Mouse (Mus musculus) mesoderm, embryonic 11.5 days (tissue): ENCODE data around the gene Palld.

ENCODE experiments used
- DNase-seq: peaks from one replicate; pipeline ENCODE4 v3.0.0-alpha.2; 2012; ENCODE audit warnings: low read depth, low spot score

Palld gene

DNA sequence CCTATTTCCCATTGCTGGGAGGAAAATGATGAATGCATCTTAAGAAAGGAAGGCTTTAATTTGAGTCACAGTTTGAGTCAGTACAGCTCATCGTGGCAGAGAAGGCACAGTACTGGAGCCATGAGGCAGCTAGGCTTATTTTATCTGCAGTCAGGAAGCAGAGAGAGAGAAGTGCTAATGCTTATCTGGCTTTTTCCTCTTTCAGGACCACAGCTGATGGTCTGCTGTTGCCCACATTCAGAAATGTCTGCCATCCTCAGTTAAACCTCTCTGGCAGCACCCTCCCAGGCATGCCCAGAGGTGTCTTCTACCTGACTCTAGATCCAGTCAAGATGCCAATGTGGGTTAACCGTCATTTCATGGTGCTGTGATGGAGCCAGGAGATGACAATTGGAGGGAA lies 438.1 kb downstream of the Palld start:
- DNase-seq = no peak

DNA sequence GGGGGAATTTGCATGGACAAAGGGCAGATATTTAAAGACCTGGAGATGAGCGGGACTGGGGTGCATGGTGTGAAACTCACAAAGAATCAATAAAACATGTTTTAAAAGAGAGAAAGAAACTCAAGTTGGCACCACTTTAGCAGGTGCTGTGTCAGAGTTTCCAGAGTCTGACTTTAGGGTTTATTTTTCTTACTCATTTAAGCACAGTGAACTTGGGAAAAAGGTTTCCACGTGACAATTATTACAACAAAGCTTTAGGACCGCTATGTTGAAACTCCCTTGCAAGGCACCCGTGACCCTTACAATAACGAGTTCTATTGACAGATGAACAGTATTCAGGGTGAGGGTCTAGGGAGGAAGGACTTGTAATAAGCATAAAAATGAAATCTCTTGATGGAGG lies 440.3 kb downstream of the Palld start:
- DNase-seq = no peak
